Mouse (Mus musculus): ENCODE data around the gene Mageb5.
"Not testable (repeated sequence)": the region's sequence is repeated elsewhere in the genome, so short reads cannot be mapped to it uniquely, and the experiment has no call there.

The Mageb5 gene

GRCm38 (mm10) chrX:91782918-91783317, at the start of gene Mageb5:
TSS of gene Mageb5 (minus strand) at chrX:91783018.
- TF ChIP-seq GATA4 (IDR thresholded peaks at IDR 0.05; ENCODE audit: insufficient replicate concordance, low read length) = not testable (repeated sequence)

All from liver, adult (tissue).